Mouse (Mus musculus) right cerebral cortex, postnatal 25 days (tissue): ENCODE data around the gene Mrpl33.

Experiments
- DNase-seq: peaks from one replicate; pipeline ENCODE4 v3.0.0; 2022

Mrpl33 gene

GRCm38 (mm10) chr5:31642300-31642699, 45.6 kb downstream of the Mrpl33 start:
- DNase-seq: no peak

GRCm38 (mm10) chr5:31644272-31644671, 47.5 kb downstream of the Mrpl33 start:
- DNase-seq: no peak

- no peak for DNase-seq
These were observed 48.1 kb downstream of the Mrpl33 start for GRCm38 (mm10) chr5:31644847-31645246.

- no peak for DNase-seq
These were observed 49.1 kb downstream of the Mrpl33 start for GRCm38 (mm10) chr5:31645798-31646197.

GRCm38 (mm10) chr5:31646574-31646973, 49.8 kb downstream of the Mrpl33 start:
- DNase-seq: no peak

- DNase-seq: no peak
These were observed 50.6 kb downstream of the Mrpl33 start for GRCm38 (mm10) chr5:31647327-31647726.

- DNase-seq: no peak
These were observed 54.0 kb downstream of the Mrpl33 start for GRCm38 (mm10) chr5:31650518-31651288.

GRCm38 (mm10) chr5:31655688-31656190, 59.0 kb downstream of the Mrpl33 start:
- no peak for DNase-seq

GRCm38 (mm10) chr5:31666176-31666575, 69.4 kb downstream of the Mrpl33 start:
- no peak for DNase-seq

- no peak for DNase-seq
These were observed 71.7 kb downstream of the Mrpl33 start for GRCm38 (mm10) chr5:31668325-31668968.

GRCm38 (mm10) chr5:31669984-31670383, 73.2 kb downstream of the Mrpl33 start:
- DNase-seq: no peak

GRCm38 (mm10) chr5:31671137-31671536, 74.4 kb downstream of the Mrpl33 start:
- no peak for DNase-seq

GRCm38 (mm10) chr5:31673431-31673830, 76.7 kb downstream of the Mrpl33 start:
- DNase-seq: no peak

GRCm38 (mm10) chr5:31678000-31678399, 81.3 kb downstream of the Mrpl33 start:
- no peak for DNase-seq

- DNase-seq: no peak
These were observed 83.4 kb downstream of the Mrpl33 start for GRCm38 (mm10) chr5:31680183-31680582.

- DNase-seq: no peak
These were observed 85.6 kb downstream of the Mrpl33 start for GRCm38 (mm10) chr5:31682305-31682704.

GRCm38 (mm10) chr5:31686040-31686439, 89.3 kb downstream of the Mrpl33 start:
- DNase-seq: no peak

GRCm38 (mm10) chr5:31687972-31688371, 91.2 kb downstream of the Mrpl33 start:
- no peak for DNase-seq

GRCm38 (mm10) chr5:31693191-31693590, 96.5 kb downstream of the Mrpl33 start:
- DNase-seq: no peak

- DNase-seq: no peak
These were observed 100.4 kb downstream of the Mrpl33 start, which contains the start of gene Rbks for GRCm38 (mm10) chr5:31696971-31697643. Rbks (minus strand) TSS chr5:31697627.

GRCm38 (mm10) chr5:31697644-31698296, 101.0 kb downstream of the Mrpl33 start, which contains the start of gene Babam2:
Babam2 (plus strand) TSS chr5:31697684.
- DNase-seq: peak; percentile 93

GRCm38 (mm10) chr5:31698297-31698726, 101.6 kb downstream of the Mrpl33 start:
- peak; percentile 85 for DNase-seq

- no peak for DNase-seq
These were observed 102.2 kb downstream of the Mrpl33 start for GRCm38 (mm10) chr5:31698931-31699330.
